17 mouse cellular contexts compared by ENCODE assay signal in genomic region chr3:65814881-65815280, GRCm38 (mm10).
DNase-seq lines count a peak whose midpoint lies in the region; ATAC-seq lines count a peak whose summit lies in the region.
"Had no signal": no experiment of that assay in that cellular context is flagged by ENCODE, and none has a peak within 500 bp of the region (broad histone marks: within the 10 kb centered on the region; RNA-seq: fewer than 3 reads in every experiment).

No protein-coding gene starts in this region.

- H3K9ac ChIP-seq in embryonic facial prominence, embryonic 14.5 days (ENCODE audit: low read depth, low read length), result no peak overlapping the region
- no peak overlapping the region for H3K9ac ChIP-seq in kidney, embryonic 16.5 days (replicated peaks; ENCODE audit: low read length)
- H3K9ac ChIP-seq in embryonic facial prominence, embryonic 15.5 days, result no peak overlapping the region
- no peak overlapping the region for H3K9ac ChIP-seq in forebrain, embryonic 16.5 days (replicated peaks; ENCODE audit: low read depth, low read length)
- H3K9ac ChIP-seq: forebrain, embryonic 12.5 days; forebrain, postnatal 0 days; heart, embryonic 12.5 days; hindbrain, embryonic 15.5 days had no signal

- no peak for ATAC-seq in embryonic facial prominence, embryonic 14.5 days (ENCODE audit: low read depth)
- peak; percentile 35; the same call in 1 of the 2 replicates for ATAC-seq in kidney, embryonic 16.5 days (ENCODE audit: low FRiP score, low TSS enrichment)
- 0 out of 2 replicates have a peak, but pooled peaks have one; percentile 24 for ATAC-seq in embryonic facial prominence, embryonic 15.5 days (ENCODE audit: insufficient number of reproducible peaks, low FRiP score, low TSS enrichment, low read depth)
- no peak for ATAC-seq in forebrain, embryonic 16.5 days
- ATAC-seq: forebrain, postnatal 0 days had no signal

- DNase-seq in embryonic facial prominence, embryonic 14.5 days (ENCODE audit: low spot score), result peak; percentile 44
- no peak for DNase-seq in embryonic facial prominence, embryonic 10.5 days (ENCODE audit: low spot score)
- no peak for DNase-seq in kidney, adult 8-10 months
- DNase-seq in mesoderm, embryonic 11.5 days (ENCODE audit: low read depth, low spot score), result peak; percentile 21
- DNase-seq: adrenal gland, postnatal 10 days; cerebellum, adult 11 months; cerebellum, adult 8-10 months; forebrain, postnatal 0 days; gastrocnemius, adult 2 months; gastrocnemius, postnatal 25 days had no signal

- no peak overlapping the region for H3K4me3 ChIP-seq in embryonic facial prominence, embryonic 14.5 days (ENCODE audit: low read depth, low read length)
- no peak overlapping the region for H3K4me3 ChIP-seq in embryonic facial prominence, embryonic 10.5 days
- no peak overlapping the region for H3K4me3 ChIP-seq in kidney, embryonic 16.5 days (ENCODE audit: low read length)
- no peak overlapping the region for H3K4me3 ChIP-seq in embryonic facial prominence, embryonic 15.5 days (replicated peaks)
- H3K4me3 ChIP-seq in forebrain, embryonic 16.5 days (replicated peaks; ENCODE audit: low read length), result no peak overlapping the region
- H3K4me3 ChIP-seq: forebrain, embryonic 12.5 days; gastrocnemius, adult 2 months; heart, embryonic 12.5 days; hindbrain, embryonic 10.5 days; hindbrain, embryonic 15.5 days had no signal

- H3K27ac ChIP-seq in embryonic facial prominence, embryonic 14.5 days (replicated peaks; ENCODE audit: low read depth, low read length), result peak overlapping the region; percentile 4; the same call in 1 of the 2 replicates
- no peak overlapping the region for H3K27ac ChIP-seq in embryonic facial prominence, embryonic 10.5 days (replicated peaks)
- H3K27ac ChIP-seq in kidney, embryonic 16.5 days (ENCODE audit: low read length), result no peak overlapping the region
- no peak overlapping the region for H3K27ac ChIP-seq in embryonic facial prominence, embryonic 15.5 days (replicated peaks)
- H3K27ac ChIP-seq in forebrain, embryonic 16.5 days (ENCODE audit: low read length), result no peak overlapping the region
- H3K27ac ChIP-seq: forebrain, embryonic 12.5 days; gastrocnemius, adult 2 months; hindbrain, embryonic 10.5 days; hindbrain, embryonic 15.5 days had no signal

- H3K27me3 ChIP-seq in embryonic facial prominence, embryonic 14.5 days (replicated peaks; ENCODE audit: control insufficient read depth, insufficient read depth, low read length), result no peaks in the 10 kb centered on the region
- H3K27me3 ChIP-seq in embryonic facial prominence, embryonic 10.5 days (replicated peaks; ENCODE audit: low read depth, poor library complexity, severe bottlenecking), result no peaks in the 10 kb centered on the region
- no peaks in the 10 kb centered on the region for H3K27me3 ChIP-seq in kidney, embryonic 16.5 days (ENCODE audit: insufficient read depth, low read length)
- H3K27me3 ChIP-seq in embryonic facial prominence, embryonic 15.5 days, result no peaks in the 10 kb centered on the region
- no peaks in the 10 kb centered on the region for H3K27me3 ChIP-seq in forebrain, embryonic 16.5 days (replicated peaks; ENCODE audit: control insufficient read depth, insufficient read depth, low read length)
- H3K27me3 ChIP-seq: forebrain, embryonic 12.5 days; heart, embryonic 12.5 days; hindbrain, embryonic 15.5 days had no signal

- H3K9me3 ChIP-seq in embryonic facial prominence, embryonic 14.5 days (ENCODE audit: control insufficient read depth, low read length), result no peaks in the 10 kb centered on the region
- no peaks in the 10 kb centered on the region for H3K9me3 ChIP-seq in embryonic facial prominence, embryonic 10.5 days
- H3K9me3 ChIP-seq in kidney, embryonic 16.5 days (ENCODE audit: low read length), result no peaks in the 10 kb centered on the region
- H3K9me3 ChIP-seq in embryonic facial prominence, embryonic 15.5 days (replicated peaks), result no peaks in the 10 kb centered on the region
- H3K9me3 ChIP-seq in forebrain, embryonic 16.5 days (ENCODE audit: control insufficient read depth, low read length), result no peaks in the 10 kb centered on the region
- H3K9me3 ChIP-seq: forebrain, embryonic 12.5 days; heart, embryonic 12.5 days; hindbrain, embryonic 10.5 days; hindbrain, embryonic 15.5 days had no signal

- WGBS in embryonic facial prominence, embryonic 14.5 days, result 75% methylated on average over 6 of the region's 6 CpGs
- WGBS in embryonic facial prominence, embryonic 10.5 days, result 90% methylated on average over 6 of the region's 6 CpGs
- WGBS in kidney, embryonic 16.5 days, result 28% methylated on average over 6 of the region's 6 CpGs
- WGBS in embryonic facial prominence, embryonic 15.5 days, result 72% methylated on average over 6 of the region's 6 CpGs
- 80% methylated on average over 6 of the region's 6 CpGs for WGBS in forebrain, embryonic 16.5 days

- no peak overlapping the region for H3K4me2 ChIP-seq in embryonic facial prominence, embryonic 14.5 days (ENCODE audit: low read depth, low read length)
- H3K4me2 ChIP-seq in kidney, embryonic 16.5 days (replicated peaks; ENCODE audit: low read depth, low read length), result no peak overlapping the region
- H3K4me2 ChIP-seq in embryonic facial prominence, embryonic 15.5 days (replicated peaks), result no peak overlapping the region
- H3K4me2 ChIP-seq in forebrain, embryonic 16.5 days (ENCODE audit: low read length), result no peak overlapping the region
- H3K4me2 ChIP-seq: forebrain, embryonic 12.5 days; heart, embryonic 12.5 days; hindbrain, embryonic 15.5 days had no signal

- no peaks in the 10 kb centered on the region for H3K4me1 ChIP-seq in embryonic facial prominence, embryonic 14.5 days (ENCODE audit: control insufficient read depth, insufficient read depth, low read length)
- peaks cover 12% of the 10 kb centered on the region for H3K4me1 ChIP-seq in embryonic facial prominence, embryonic 10.5 days
- H3K4me1 ChIP-seq in kidney, embryonic 16.5 days (ENCODE audit: insufficient read depth, low read length), result peaks cover 1% of the 10 kb centered on the region; the same call in 1 of the 2 replicates
- H3K4me1 ChIP-seq in embryonic facial prominence, embryonic 15.5 days, result 0 out of 2 replicates have a peak, but pooled peaks cover 3% of the 10 kb centered on the region
- no peaks in the 10 kb centered on the region for H3K4me1 ChIP-seq in forebrain, embryonic 16.5 days (replicated peaks; ENCODE audit: control insufficient read depth, insufficient read depth, low read length)
- H3K4me1 ChIP-seq: forebrain, embryonic 12.5 days; hindbrain, embryonic 10.5 days; hindbrain, embryonic 15.5 days had no signal

- H3K36me3 ChIP-seq in embryonic facial prominence, embryonic 14.5 days (ENCODE audit: control insufficient read depth, insufficient read depth, low read length), result no peaks in the 10 kb centered on the region
- no peaks in the 10 kb centered on the region for H3K36me3 ChIP-seq in embryonic facial prominence, embryonic 10.5 days (replicated peaks)
- H3K36me3 ChIP-seq in kidney, embryonic 16.5 days (ENCODE audit: insufficient read depth, low read length), result no peaks in the 10 kb centered on the region
- H3K36me3 ChIP-seq in embryonic facial prominence, embryonic 15.5 days, result no peaks in the 10 kb centered on the region
- no peaks in the 10 kb centered on the region for H3K36me3 ChIP-seq in forebrain, embryonic 16.5 days (ENCODE audit: control insufficient read depth, insufficient read depth)
- H3K36me3 ChIP-seq: forebrain, embryonic 12.5 days; heart, embryonic 12.5 days; hindbrain, embryonic 10.5 days; hindbrain, embryonic 15.5 days had no signal

Comparison
In these comparisons a context has a peak if more than half of its experiments do, and no peak if none do; other contexts are left out.
1. ATAC-seq: peak in kidney, embryonic 16.5 days (single experiment) and embryonic facial prominence, embryonic 15.5 days (single experiment); none in embryonic facial prominence, embryonic 14.5 days (single experiment) and forebrain, embryonic 16.5 days (single experiment).
2. DNase-seq: peak in embryonic facial prominence, embryonic 14.5 days (single experiment) and mesoderm, embryonic 11.5 days (single experiment); none in embryonic facial prominence, embryonic 10.5 days (single experiment) and kidney, adult 8-10 months (0 of 2).